Mouse (Mus musculus): ENCODE data around the gene Tssk4.

Gene Tssk4

DNA sequence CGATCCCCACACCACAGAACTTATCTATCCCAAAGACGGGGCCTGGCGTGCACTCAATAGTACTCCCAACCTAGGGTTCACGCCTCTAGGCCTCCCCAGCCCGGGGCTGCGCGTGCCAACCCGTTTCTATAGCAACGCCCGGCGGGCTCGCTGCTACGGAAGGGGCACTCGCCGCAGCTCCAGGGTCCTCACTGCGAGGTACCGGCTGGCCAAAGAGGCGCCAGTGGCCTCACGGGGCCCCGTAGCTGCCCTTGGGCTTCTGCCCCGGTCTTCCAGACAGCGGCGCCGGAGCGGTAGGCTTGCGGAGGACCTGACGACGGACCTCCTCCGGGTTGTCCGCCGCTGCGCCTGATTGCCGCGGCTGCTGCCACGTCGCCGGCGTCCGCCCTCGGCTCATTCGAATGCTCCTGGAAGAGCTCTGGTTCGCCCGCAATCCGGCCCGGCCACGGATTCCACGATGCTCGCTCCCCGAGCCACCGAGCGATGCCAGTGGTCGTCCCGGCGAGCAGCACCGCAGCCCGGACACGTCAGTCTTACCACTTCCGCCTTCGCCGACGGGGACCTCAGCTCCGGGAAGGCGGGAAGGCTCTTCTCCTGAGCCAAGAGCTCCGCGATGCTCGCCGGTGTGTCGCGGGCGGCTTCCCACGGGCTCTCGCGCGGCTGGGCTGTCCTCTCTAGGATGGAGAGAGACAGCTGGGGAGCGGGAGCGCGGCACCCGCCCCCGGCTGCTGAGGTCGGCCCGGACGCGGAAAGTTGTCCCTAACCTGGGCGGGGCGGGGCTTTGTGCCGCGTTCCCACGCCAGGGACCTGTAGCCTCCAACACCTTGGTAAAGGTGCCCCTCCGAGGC is 6.7 kb upstream of the Tssk4 start, which contains the start of gene Tm9sf1:
Gene Tm9sf1 (minus strand): TSS at position 747 of the 848 bp plus-strand sequence.
- DNase-seq (ENCODE audit: low spot score in 2 of 2): peak; percentile 82 to 83

- no peak for DNase-seq (ENCODE audit: low spot score in 2 of 2)
Observed at GRCm38 (mm10) chr14:55644261-55644888, 5.6 kb upstream of the Tssk4 start.

DNA sequence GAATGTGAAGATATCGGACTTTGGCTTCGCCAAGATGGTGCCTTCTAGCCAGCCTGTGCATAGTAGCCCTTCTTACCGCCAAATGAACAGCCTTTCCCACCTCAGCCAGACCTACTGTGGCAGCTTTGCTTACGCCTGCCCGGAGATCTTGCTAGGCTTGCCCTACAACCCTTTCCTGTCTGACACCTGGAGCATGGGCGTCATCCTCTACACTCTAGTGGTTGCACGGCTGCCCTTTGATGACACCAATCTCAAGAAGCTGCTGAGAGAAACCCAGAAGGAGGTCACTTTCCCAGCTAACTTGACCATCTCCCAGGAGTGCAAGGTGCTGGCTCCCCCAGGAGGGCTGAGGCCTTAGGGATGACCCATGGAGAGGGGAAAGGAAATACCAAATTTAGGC is 1.5 kb downstream of the Tssk4 start:
- no peak for DNase-seq (ENCODE audit: low spot score in 2 of 2)

GRCm38 (mm10) chr14:55656935-55657334 is 7.0 kb downstream of the Tssk4 start:
- no peak for DNase-seq (ENCODE audit: low spot score in 2 of 2)

DNA sequence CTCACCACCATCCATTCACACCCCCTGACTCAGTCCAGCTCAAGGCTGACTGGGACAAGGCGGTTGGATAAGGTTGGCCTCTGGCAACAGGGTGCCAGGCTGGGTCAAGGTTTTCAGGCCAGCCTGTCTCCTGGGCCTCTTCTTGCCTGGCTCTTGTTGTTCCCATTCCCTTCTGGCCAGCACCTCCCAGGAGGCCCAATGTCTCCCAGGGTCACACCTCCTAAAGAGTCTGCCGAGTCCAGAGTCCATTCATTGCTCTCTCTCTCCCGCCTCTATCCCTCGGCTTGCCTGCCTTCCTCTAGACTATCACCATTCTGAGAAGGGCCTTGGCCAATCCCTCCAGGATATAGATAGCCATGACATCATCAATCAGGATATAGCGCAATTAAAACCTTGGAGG is 8.0 kb downstream of the Tssk4 start:
- DNase-seq (ENCODE audit: low spot score in 2 of 2): no peak

DNA sequence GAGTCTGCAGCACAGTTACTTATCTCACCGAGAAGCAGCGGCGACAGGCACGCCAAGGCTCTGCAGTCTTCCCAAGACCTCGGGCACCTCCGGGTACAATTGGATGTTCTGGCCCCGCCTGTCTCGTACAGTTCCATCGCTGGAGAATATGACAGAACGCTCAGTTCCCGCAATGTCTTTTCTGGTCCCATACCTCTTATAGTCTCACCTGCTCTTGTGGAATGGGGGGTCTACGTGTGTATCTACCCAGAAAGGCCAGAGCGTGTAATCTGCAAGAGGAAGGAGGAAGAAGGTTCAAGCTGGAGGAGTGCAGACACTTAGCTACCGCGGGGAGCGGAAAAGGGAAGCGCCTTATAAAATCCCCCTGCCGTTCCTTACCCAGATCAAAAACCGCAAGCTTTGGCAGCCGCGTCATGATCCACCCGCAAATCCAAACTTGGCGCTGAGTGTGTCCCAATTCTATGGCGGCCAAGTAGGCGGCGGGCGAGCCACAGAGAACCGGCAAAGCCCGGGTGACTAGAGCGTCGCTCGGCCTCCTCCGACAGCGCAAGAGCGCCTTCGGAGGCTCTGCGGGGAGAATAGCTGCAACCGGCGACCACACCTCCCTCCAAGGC is 10.1 kb downstream of the Tssk4 start, which contains the start of gene Mdp1:
Gene Mdp1 (minus strand): TSS at position 549 of the 614 bp plus-strand sequence.
- DNase-seq (ENCODE audit: low spot score in 2 of 2): peak; percentile 76 to 79

DNA sequence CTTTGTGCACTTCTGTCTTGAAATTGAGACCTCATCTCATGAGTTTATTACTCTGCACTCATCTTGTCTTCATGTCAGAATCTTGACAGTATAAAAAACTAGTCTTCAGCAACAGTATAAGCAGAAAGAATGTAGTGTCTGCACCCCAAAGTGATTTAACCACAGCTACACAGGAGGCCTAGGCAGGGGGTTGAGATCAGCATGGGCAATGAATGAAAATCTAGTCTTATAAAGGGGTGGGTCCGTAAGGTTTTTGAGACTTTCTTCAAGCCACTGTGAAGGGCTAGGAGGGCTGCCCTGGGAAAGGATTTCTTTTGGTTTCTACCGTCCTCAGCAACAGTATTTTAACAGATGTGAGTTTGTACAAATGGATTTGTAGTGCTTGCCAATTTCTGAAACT is 10.7 kb downstream of the Tssk4 start:
- DNase-seq (ENCODE audit: low spot score in 2 of 2): no peak

- DNase-seq (ENCODE audit: low spot score in 2 of 2): peak in 1 of 2 experiments; percentile 64
Observed at GRCm38 (mm10) chr14:55671486-55671832, 21.5 kb downstream of the Tssk4 start.

GRCm38 (mm10) chr14:55671833-55672740 is 22.1 kb downstream of the Tssk4 start, which contains the start of the genes Gmpr2 and Nedd8:
Gene Gmpr2, plus strand, starts transcription at chr14:55671941.
Gene Nedd8, minus strand, starts transcription at chr14:55672124.
- peak; percentile 95 to 98 for DNase-seq (ENCODE audit: low spot score in 2 of 2)

DNA sequence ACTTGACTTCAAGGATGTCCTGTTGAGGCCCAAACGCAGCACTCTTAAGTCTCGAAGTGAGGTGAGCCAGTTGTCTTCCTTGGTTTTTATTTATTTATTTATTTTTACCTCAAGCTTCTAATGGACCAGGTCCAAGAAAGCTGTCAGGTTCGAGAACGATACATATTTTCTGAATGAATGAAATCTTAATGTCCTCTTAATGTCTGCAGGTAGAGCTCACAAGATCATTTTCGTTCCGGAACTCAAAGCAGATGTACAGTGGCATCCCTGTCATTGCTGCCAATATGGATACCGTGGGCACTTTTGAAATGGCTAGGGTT is 22.7 kb downstream of the Tssk4 start:
- DNase-seq (ENCODE audit: low spot score in 2 of 2): no peak

DNA sequence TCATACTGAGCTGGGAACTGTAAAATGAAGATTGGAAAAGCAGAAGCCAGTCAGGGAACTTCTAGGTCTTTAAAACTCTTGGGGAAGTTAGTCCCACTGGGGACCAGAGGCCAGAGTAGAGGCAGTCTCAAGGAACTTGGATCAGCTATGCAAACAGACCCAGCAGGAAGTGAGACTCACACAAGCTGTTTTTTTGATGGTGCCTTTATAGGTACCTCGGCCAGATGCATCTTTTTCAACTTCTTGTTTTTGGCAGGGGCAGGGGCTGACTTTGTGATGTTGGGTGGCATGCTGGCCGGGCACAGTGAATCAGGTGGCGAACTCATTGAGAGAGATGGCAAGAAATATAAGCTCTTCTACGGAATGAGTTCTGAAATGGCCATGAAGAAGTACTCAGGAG is 27.6 kb downstream of the Tssk4 start:
- DNase-seq (ENCODE audit: low spot score in 2 of 2): no peak

DNA sequence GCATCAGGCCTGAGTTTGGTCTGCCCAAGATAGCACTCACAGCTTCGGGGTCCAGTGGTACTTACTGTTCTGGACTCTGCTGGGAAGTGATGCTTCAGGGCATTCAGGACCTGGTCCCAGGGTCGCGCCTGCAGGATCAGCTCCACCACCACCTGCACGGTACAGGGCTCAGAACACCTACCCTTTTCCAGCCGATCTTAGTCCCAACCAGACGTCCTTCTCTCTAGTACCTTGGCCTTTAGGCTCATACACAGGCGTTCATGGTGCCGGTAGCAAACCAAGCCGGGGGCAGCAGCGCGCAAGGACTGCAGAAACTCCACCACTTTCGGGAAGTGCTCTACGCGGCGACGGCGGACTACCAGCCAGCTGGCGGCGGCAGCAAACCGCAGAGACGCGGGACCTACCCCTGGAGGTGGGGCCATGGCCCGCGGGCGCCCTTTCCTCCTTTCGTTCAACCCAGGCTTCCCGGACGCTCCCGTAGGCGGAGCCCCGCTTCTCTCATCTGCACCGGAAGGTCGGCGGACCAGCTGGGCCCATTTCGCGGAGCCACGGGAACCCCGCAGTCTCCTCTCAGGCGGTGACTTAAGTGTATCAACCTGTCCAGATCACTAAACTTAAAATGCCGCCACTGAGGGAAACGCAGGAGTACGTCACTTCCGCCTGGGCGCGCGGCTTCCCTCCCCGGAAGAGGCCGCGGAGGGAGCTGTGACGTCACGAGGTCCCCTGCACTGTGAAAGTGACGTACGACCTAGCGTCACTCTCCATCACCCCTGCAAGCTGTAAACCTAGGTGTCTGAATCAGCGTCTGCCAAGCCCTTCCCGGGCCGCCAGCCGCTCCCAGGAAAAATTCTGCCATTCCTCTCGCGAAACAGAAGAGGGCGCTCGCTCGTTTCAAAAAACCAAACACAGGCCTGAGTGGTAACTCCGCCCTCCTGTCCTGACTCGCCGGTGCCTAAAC is 31.5 kb downstream of the Tssk4 start, which contains the start of gene Tinf2:
Gene Tinf2 (minus strand): TSS at position 661 of the 958 bp plus-strand sequence.
- DNase-seq (ENCODE audit: low spot score in 2 of 2): peak; percentile 94 to 97

- DNase-seq (ENCODE audit: low spot score in 2 of 2): no peak
Observed at GRCm38 (mm10) chr14:55682118-55682493, 32.1 kb downstream of the Tssk4 start.

DNA sequence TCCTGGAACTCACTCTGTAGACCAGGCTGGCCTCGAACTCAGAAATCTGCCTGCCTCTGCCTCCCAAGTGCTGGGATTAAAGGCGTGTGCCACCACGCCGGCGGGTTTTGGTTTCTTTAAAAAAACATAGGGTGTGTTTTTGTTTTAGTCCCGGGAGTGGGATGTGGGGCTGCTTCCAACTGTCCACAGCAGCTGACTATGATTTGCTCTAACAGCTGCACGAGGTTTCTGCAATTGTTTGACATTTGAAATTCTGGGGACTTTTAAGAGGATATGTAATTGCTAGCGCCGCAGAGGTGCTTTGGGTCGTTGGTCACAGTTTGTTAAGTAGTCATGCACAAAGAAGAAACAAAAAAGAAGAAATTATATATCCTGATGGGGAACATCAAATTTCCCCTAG is 39.4 kb downstream of the Tssk4 start:
- no peak for DNase-seq (ENCODE audit: low spot score in 2 of 2)

DNA sequence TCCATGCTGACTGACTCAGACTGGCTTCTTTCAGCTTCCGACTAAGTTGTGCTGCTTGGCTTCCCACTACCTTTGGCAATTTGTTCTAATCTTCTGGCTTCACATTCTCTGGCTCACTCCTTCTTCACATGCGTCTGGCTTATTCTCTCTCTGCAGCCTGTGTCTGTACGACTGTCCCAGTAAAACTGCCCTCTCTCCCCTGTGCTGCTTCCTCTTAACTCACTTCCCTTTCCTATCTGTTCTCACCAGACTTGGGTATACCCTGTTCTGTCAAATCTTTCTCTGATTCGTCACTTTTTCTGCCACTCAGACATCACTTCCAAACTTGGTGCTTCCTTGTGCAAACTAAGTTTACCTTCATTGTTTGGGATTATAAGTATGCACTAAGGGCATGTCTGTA is 47.2 kb downstream of the Tssk4 start:
- DNase-seq (ENCODE audit: low spot score in 2 of 2): no peak

DNA sequence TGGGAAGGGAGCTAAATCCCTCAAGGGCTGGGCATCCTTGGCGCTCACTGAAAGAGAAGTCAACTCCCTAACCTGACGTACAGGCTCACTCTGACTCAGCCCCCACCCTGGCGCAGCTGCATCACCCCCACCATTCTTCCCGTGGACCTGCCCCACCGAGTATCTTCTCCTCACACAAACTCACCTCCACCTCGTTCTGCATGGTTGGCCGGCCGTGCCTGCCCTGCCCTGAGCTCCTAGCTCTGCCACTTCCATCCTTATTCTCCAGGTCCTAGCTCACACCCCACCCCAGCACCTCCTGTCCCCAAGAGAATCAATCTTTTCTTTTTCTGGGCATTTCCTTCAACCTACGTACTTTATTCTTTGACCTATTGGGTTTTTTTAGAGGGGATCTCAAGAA is 51.1 kb downstream of the Tssk4 start:
- no peak for DNase-seq (ENCODE audit: low spot score in 2 of 2)

Data from right cerebral cortex, postnatal 36 days (tissue).